Mouse (Mus musculus): Measurements from ENCODE around the gene Clcn6. TPM values are rescaled to one million over a fixed set of nuclear protein-coding genes. Genes with fewer than 3 reads are reported as not detected.
A peak's percentile ranks its signal among the peaks of the same experiment; 100 is the strongest.

Clcn6 gene
- polyA plus RNA-seq, 1 experiment, result 2.7 TPM

- TF ChIP-seq CTCF (IDR thresholded peaks at IDR 0.05; ENCODE audit: extremely low read depth, insufficient read length, insufficient replicate concordance, low read depth, low read length), result no peak
- TF ChIP-seq POLR2A (IDR thresholded peaks at IDR 0.05; ENCODE audit: low read depth, low read length), result no peak
- Histone ChIP-seq H3K36me3 (ENCODE audit: control insufficient read depth, insufficient read depth, low read length) (no peaks in the 10 kb centered on the region), H3K27ac (ENCODE audit: insufficient read depth, low read depth, low read length) (no peak overlapping the region), H3K4me1 (ENCODE audit: control insufficient read depth, insufficient read depth, insufficient read length, low read length) (no peaks in the 10 kb centered on the region; the same call in 1 of the 2 replicates), H3K27me3 (ENCODE audit: control insufficient read depth, insufficient read depth, low read length) (no peaks in the 10 kb centered on the region), H3K4me3 (ENCODE audit: low read depth, low read length) (no peak overlapping the region)
- 44% methylated on average over 6 of the region's 6 CpGs for WGBS
Observed at GRCm38 (mm10) chr4:148065702-148066400, 27.2 kb upstream of the Clcn6 start.

GRCm38 (mm10) chr4:148061086-148061480, 22.5 kb upstream of the Clcn6 start:
- Histone ChIP-seq H3K27ac (ENCODE audit: insufficient read depth, low read depth, low read length) (no peak overlapping the region), H3K4me3 (ENCODE audit: low read depth, low read length) (no peak overlapping the region), H3K4me1 (ENCODE audit: control insufficient read depth, insufficient read depth, insufficient read length, low read length) (no peaks in the 10 kb centered on the region), H3K27me3 (ENCODE audit: control insufficient read depth, insufficient read depth, low read length) (no peaks in the 10 kb centered on the region), H3K36me3 (ENCODE audit: control insufficient read depth, insufficient read depth, low read length) (no peaks in the 10 kb centered on the region)
- no peak for TF ChIP-seq POLR2A (IDR thresholded peaks at IDR 0.05; ENCODE audit: low read depth, low read length)
- TF ChIP-seq CTCF (IDR thresholded peaks at IDR 0.05; ENCODE audit: extremely low read depth, insufficient read length, insufficient replicate concordance, low read depth, low read length), result no peak
- 81% methylated on average over 9 of the region's 9 CpGs for WGBS

- WGBS, result 43% methylated on average over 13 of the region's 13 CpGs
Observed at GRCm38 (mm10) chr4:148060120-148061085, 21.8 kb upstream of the Clcn6 start.

GRCm38 (mm10) chr4:148058993-148059392, 20.4 kb upstream of the Clcn6 start:
- Histone ChIP-seq H3K27me3 (ENCODE audit: control insufficient read depth, insufficient read depth, low read length) (no peaks in the 10 kb centered on the region), H3K4me3 (ENCODE audit: low read depth, low read length) (no peak overlapping the region), H3K27ac (ENCODE audit: insufficient read depth, low read depth, low read length) (no peak overlapping the region), H3K36me3 (ENCODE audit: control insufficient read depth, insufficient read depth, low read length) (peaks cover 6% of the 10 kb centered on the region; the same call in 1 of the 2 replicates), H3K4me1 (ENCODE audit: control insufficient read depth, insufficient read depth, insufficient read length, low read length) (no peaks in the 10 kb centered on the region)
- TF ChIP-seq CTCF (IDR thresholded peaks at IDR 0.05; ENCODE audit: extremely low read depth, insufficient read length, insufficient replicate concordance, low read depth, low read length), result no peak
- no peak for TF ChIP-seq POLR2A (IDR thresholded peaks at IDR 0.05; ENCODE audit: low read depth, low read length)
- WGBS, result 87% methylated on average over 6 of the region's 6 CpGs

More at GRCm38 (mm10) chr4:148060120-148061085, 21.8 kb upstream of the Clcn6 start:
- Histone ChIP-seq H3K36me3 (ENCODE audit: control insufficient read depth, insufficient read depth, low read length) (peaks cover 5% of the 10 kb centered on the region; the same call in 1 of the 2 replicates), H3K27ac (ENCODE audit: insufficient read depth, low read depth, low read length) (no peak overlapping the region), H3K4me1 (ENCODE audit: control insufficient read depth, insufficient read depth, insufficient read length, low read length) (no peaks in the 10 kb centered on the region), H3K4me3 (ENCODE audit: low read depth, low read length) (no peak overlapping the region), H3K27me3 (ENCODE audit: control insufficient read depth, insufficient read depth, low read length) (no peaks in the 10 kb centered on the region)
- TF ChIP-seq POLR2A (IDR thresholded peaks at IDR 0.05; ENCODE audit: low read depth, low read length) (no peak), CTCF (IDR thresholded peaks at IDR 0.05; ENCODE audit: extremely low read depth, insufficient read length, insufficient replicate concordance, low read depth, low read length) (peak; percentile 65; the same call in 1 of the 2 replicates)

- TF ChIP-seq POLR2A (IDR thresholded peaks at IDR 0.05; ENCODE audit: low read depth, low read length) (no peak), CTCF (IDR thresholded peaks at IDR 0.05; ENCODE audit: extremely low read depth, insufficient read length, insufficient replicate concordance, low read depth, low read length) (no peak)
- H3K4me1 ChIP-seq (ENCODE audit: control insufficient read depth, insufficient read depth, insufficient read length, low read length), result no peaks in the 10 kb centered on the region
- WGBS, result 91% methylated on average over 9 of the region's 9 CpGs
- H3K4me3 ChIP-seq (ENCODE audit: low read depth, low read length), result no peak overlapping the region
- peaks cover 6% of the 10 kb centered on the region; the same call in 1 of the 2 replicates for H3K36me3 ChIP-seq (ENCODE audit: control insufficient read depth, insufficient read depth, low read length)
- no peaks in the 10 kb centered on the region for H3K27me3 ChIP-seq (ENCODE audit: control insufficient read depth, insufficient read depth, low read length)
- no peak overlapping the region for H3K27ac ChIP-seq (ENCODE audit: insufficient read depth, low read depth, low read length)
Observed at GRCm38 (mm10) chr4:148058218-148058819, 19.7 kb upstream of the Clcn6 start.

- Histone ChIP-seq H3K27me3 (ENCODE audit: control insufficient read depth, insufficient read depth, low read length) (no peaks in the 10 kb centered on the region), H3K27ac (ENCODE audit: insufficient read depth, low read depth, low read length) (no peak overlapping the region), H3K36me3 (ENCODE audit: control insufficient read depth, insufficient read depth, low read length) (peaks cover 8% of the 10 kb centered on the region; the same call in 1 of the 2 replicates), H3K4me3 (ENCODE audit: low read depth, low read length) (no peak overlapping the region), H3K4me1 (ENCODE audit: control insufficient read depth, insufficient read depth, insufficient read length, low read length) (no peaks in the 10 kb centered on the region)
- WGBS, result 66% methylated on average over 5 of the region's 5 CpGs
- TF ChIP-seq CTCF (IDR thresholded peaks at IDR 0.05; ENCODE audit: extremely low read depth, insufficient read length, insufficient replicate concordance, low read depth, low read length), result peak; percentile 12; the same call in 1 of the 2 replicates
- TF ChIP-seq POLR2A (IDR thresholded peaks at IDR 0.05; ENCODE audit: low read depth, low read length), result no peak
Observed at GRCm38 (mm10) chr4:148057661-148058209, 19.1 kb upstream of the Clcn6 start.

Data from small intestine, adult 2 months (tissue).